Mouse (Mus musculus) heart, adult 2 months (tissue): ENCODE measurements around the gene Med7. TPM values are rescaled to one million over a fixed set of nuclear protein-coding genes. Genes with fewer than 3 reads are reported as not detected.
A peak's percentile ranks its signal among the peaks of the same experiment; 100 is the strongest.

ENCODE experiments used
- DNase-seq, 2 experiments: peaks; one replicate each; pipeline ENCODE4 v3.0.0; 2021
- H3K27ac ChIP-seq: fragments of 200-600 bp; 2 replicates; pipeline ENCODE4 v1.8.1; 2022
- H3K27me3 ChIP-seq: fragments of 200-500 bp; 2 replicates; pipeline ENCODE4 v1.6.1; 2012; ENCODE audit warnings: mild to moderate bottlenecking, low read length, inconsistent platforms, mixed read lengths; ENCODE audit not compliant: control insufficient read depth, insufficient read depth
- H3K36me3 ChIP-seq: fragments of 200-500 bp; 2 replicates; pipeline ENCODE4 v1.6.1; 2012; ENCODE audit warnings: low read length, inconsistent platforms; ENCODE audit not compliant: control insufficient read depth, insufficient read depth
- H3K4me1 ChIP-seq: fragments of 200-500 bp; 2 replicates; pipeline ENCODE4 v1.6.1; 2011; ENCODE audit warnings: low read length; ENCODE audit not compliant: control insufficient read depth, insufficient read depth
- H3K4me3 ChIP-seq: fragments of 200-600 bp; 2 replicates; pipeline ENCODE4 v1.8.1; 2022
- H3K79me2 ChIP-seq: fragments of 200-500 bp; replicated peaks from 2 replicates; pipeline ENCODE4 v1.6.1; 2012; ENCODE audit warnings: mild to moderate bottlenecking, inconsistent platforms, low read length, moderate library complexity, mixed read lengths; ENCODE audit not compliant: control insufficient read depth, insufficient read depth
- H3K9ac ChIP-seq: fragments of 200-500 bp; 2 replicates; pipeline ENCODE4 v1.6.1; 2012; ENCODE audit warnings: low read depth, mild to moderate bottlenecking, control low read depth, inconsistent platforms, low read length, mixed read lengths
- CTCF ChIP-seq: fragments of 200-600 bp; IDR thresholded peaks from 2 replicates; pipeline ENCODE4 v1.8.1; 2022; ENCODE audit warnings: antibody characterized with exemption, mild to moderate bottlenecking, moderate library complexity
- EP300 ChIP-seq: fragments of 200-500 bp; IDR thresholded peaks from 2 replicates; pipeline ENCODE4 v1.6.1; 2011; ENCODE audit warnings: low read depth, low read length, control low read depth; ENCODE audit not compliant: insufficient read depth
- POLR2A ChIP-seq: fragments of 200-500 bp; IDR thresholded peaks from 2 replicates; pipeline ENCODE4 v1.6.1; 2011; ENCODE audit warnings: mild to moderate bottlenecking, low read depth, low read length, control low read depth; ENCODE audit not compliant: insufficient read depth
- WGBS: fragments of 180-500 bp; shearing (Covaris S2); methylation state at CpG from one replicate; pipeline ENCODE4 v1.1.7; 2018; 5-methylcytosine and 5-hydroxymethylcytosine counted together
- intact Hi-C: fragments of 180-260 bp; cut with DNase I; formaldehyde crosslinking; loops from one replicate; pipeline ENCODE4 v1.15.1; 2025
- polyA plus RNA-seq: library from polyadenylated mRNA; depleted of rRNA; stranded (reverse); fragments of >200 nt; gene quantifications from 2 replicates; pipeline ENCODE4 v1.2.3, GENCODE M21; 2012
- total RNA-seq, 2 experiments: library from RNA; stranded (reverse); gene quantifications; 2 replicates each; pipeline ENCODE4 v1.2.3; 2021

The Med7 gene
- total and polyA plus RNA-seq, 3 experiments = 8.1 to 17.1 (median 16.8) TPM

GRCm38 (mm10) chr11:46443979-46444378 lies 7.3 kb downstream of the Med7 start:
- WGBS = 72% methylated on average over 5 of the region's 5 CpGs
- no peak for TF ChIP-seq POLR2A
- TF ChIP-seq CTCF = no peak
- no peak for TF ChIP-seq EP300
- no peaks in the 10 kb centered on the region; the same call in 1 of the 2 replicates for H3K4me1 ChIP-seq
- intact Hi-C loops = no loop called here
- DNase-seq = no peak
- no peaks in the 10 kb centered on the region for H3K79me2 ChIP-seq
- H3K4me3 ChIP-seq = no peak overlapping the region
- H3K27ac ChIP-seq = no peak overlapping the region
- no peak overlapping the region for H3K9ac ChIP-seq
- peaks cover 8% of the 10 kb centered on the region for H3K36me3 ChIP-seq
- H3K27me3 ChIP-seq = no peaks in the 10 kb centered on the region

GRCm38 (mm10) chr11:46446150-46446549 lies 9.4 kb downstream of the Med7 start:
- Histone ChIP-seq H3K27me3 (no peaks in the 10 kb centered on the region), H3K27ac (no peak overlapping the region), H3K4me3 (no peak overlapping the region), H3K79me2 (no peaks in the 10 kb centered on the region), H3K36me3 (peaks cover 5% of the 10 kb centered on the region), H3K9ac (no peak overlapping the region), H3K4me1 (no peaks in the 10 kb centered on the region; the same call in 1 of the 2 replicates)
- intact Hi-C loops = no loop called here
- DNase-seq = no peak
- TF ChIP-seq POLR2A (no peak), EP300 (no peak), CTCF (no peak)
- 88% methylated on average over 6 of the region's 6 CpGs for WGBS

- no peak overlapping the region for H3K4me3 ChIP-seq
- 74% methylated on average over 13 of the region's 13 CpGs for WGBS
- intact Hi-C loops = no loop called here
- H3K79me2 ChIP-seq = no peaks in the 10 kb centered on the region
- DNase-seq = no peak
- H3K27me3 ChIP-seq = no peaks in the 10 kb centered on the region
- TF ChIP-seq EP300 = no peak
- TF ChIP-seq CTCF = no peak
- H3K9ac ChIP-seq = no peak overlapping the region
- H3K36me3 ChIP-seq = no peaks in the 10 kb centered on the region; the same call in 1 of the 2 replicates
- no peak overlapping the region for H3K27ac ChIP-seq
- no peaks in the 10 kb centered on the region for H3K4me1 ChIP-seq
Measured at GRCm38 (mm10) chr11:46447644-46448484, 11.1 kb downstream of the Med7 start.

- Histone ChIP-seq H3K4me3 (no peak overlapping the region), H3K79me2 (no peaks in the 10 kb centered on the region), H3K9ac (no peak overlapping the region), H3K36me3 (no peaks in the 10 kb centered on the region), H3K27ac (no peak overlapping the region), H3K4me1 (no peaks in the 10 kb centered on the region), H3K27me3 (no peaks in the 10 kb centered on the region)
- peak; percentile 9 to 28 for DNase-seq
- intact Hi-C loops = no loop called here
- TF ChIP-seq EP300 (no peak), CTCF (no peak), POLR2A (no peak)
- WGBS = 72% methylated on average over 11 of the region's 11 CpGs
Measured at GRCm38 (mm10) chr11:46449461-46450080, 12.8 kb downstream of the Med7 start.

GRCm38 (mm10) chr11:46454453-46455045 lies 17.8 kb downstream of the Med7 start, which contains the start of gene Havcr2:
Havcr2 (plus strand) TSS chr11:46454935.
- no peaks in the 10 kb centered on the region for H3K79me2 ChIP-seq
- WGBS = 58% methylated on average over 6 of the region's 6 CpGs
- TF ChIP-seq POLR2A = no peak
- TF ChIP-seq EP300 = no peak
- TF ChIP-seq CTCF = no peak
- no peak within 1 kb of the TSS for H3K4me3 ChIP-seq
- H3K27ac ChIP-seq = no peak within 1 kb of the TSS
- H3K36me3 ChIP-seq = no peaks in the 10 kb centered on the region
- no peaks in the 10 kb centered on the region for H3K27me3 ChIP-seq
- no peak within 1 kb of the TSS for H3K9ac ChIP-seq
- no peaks in the 10 kb centered on the region for H3K4me1 ChIP-seq
- DNase-seq = no peak
- intact Hi-C loops = no loop called here
